Mouse (Mus musculus): Measurements from ENCODE around the gene Dnajb3.

DNA sequence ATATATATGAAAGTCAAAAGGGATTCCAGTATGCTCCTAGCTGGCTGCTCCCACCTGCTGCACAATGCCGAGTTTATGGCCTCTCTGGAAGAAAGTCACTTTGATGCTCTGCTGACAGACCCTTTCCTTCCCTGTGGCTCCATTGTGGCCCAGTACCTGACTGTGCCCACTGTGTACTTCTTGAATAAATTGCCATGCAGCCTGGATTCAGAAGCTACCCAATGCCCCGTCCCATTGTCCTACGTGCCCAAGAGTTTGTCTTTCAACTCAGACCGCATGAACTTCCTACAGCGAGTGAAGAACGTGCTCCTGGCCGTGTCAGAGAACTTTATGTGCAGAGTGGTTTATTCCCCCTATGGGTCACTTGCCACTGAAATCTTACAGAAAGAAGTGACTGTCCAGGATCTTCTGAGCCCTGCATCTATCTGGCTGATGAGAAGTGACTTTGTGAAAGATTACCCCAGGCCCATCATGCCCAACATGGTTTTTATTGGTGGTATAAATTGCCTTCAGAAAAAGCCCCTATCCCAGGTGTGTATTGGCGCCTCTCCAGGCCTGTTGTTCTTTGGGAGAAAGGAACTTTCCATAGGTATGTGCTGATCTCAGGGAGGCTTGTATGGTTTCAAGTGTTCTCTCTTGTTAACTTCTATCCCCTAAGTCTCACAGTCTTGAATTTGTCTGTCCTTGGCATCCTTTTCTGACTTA, 6.9 kb upstream of the Dnajb3 start:
- TF ChIP-seq TCF3 (IDR thresholded peaks at IDR 0.05; ENCODE audit: insufficient read length, low read depth), result no peak
- TF ChIP-seq TCF12 (IDR thresholded peaks at IDR 0.05; ENCODE audit: insufficient read depth, poor library complexity, severe bottlenecking), result no peak
